Mouse (Mus musculus) olfactory bulb, adult 2 months (tissue): ENCODE measurements at regions not wholly inside any gene's neighbourhood (a gene's known extent, or its start where the extent isn't known, plus 50 kb on each side); places are given as distances from the start of the nearest gene placed in this dataset.

ENCODE experiments used
- H3K27ac ChIP-seq: fragments of 200-500 bp; 2 replicates; pipeline ENCODE4 v1.5.1; 2012; ENCODE audit warnings: low read depth, low read length; ENCODE audit not compliant: insufficient read depth
- H3K4me1 ChIP-seq: fragments of 200-500 bp; 2 replicates; pipeline ENCODE4 v1.6.1; 2012; ENCODE audit warnings: low read length; ENCODE audit not compliant: control insufficient read depth, insufficient read depth
- H3K4me3 ChIP-seq: fragments of 200-500 bp; 2 replicates; pipeline ENCODE4 v1.5.1; 2012; ENCODE audit warnings: mild to moderate bottlenecking, low read depth, low read length, moderate library complexity; ENCODE audit not compliant: insufficient read depth
- CTCF ChIP-seq: fragments of 200-500 bp; IDR thresholded peaks from 2 replicates; pipeline ENCODE4 v1.5.1; 2012; ENCODE audit warnings: low read depth, mild to moderate bottlenecking, low read length, moderate library complexity; ENCODE audit not compliant: insufficient read depth
- POLR2A ChIP-seq: fragments of 200-500 bp; IDR thresholded peaks from 2 replicates; pipeline ENCODE4 v1.6.1; 2012; ENCODE audit warnings: mild to moderate bottlenecking, low read depth, low read length, moderate library complexity; ENCODE audit not compliant: insufficient read depth
- WGBS: fragments of 180-500 bp; shearing (Covaris S2); methylation state at CpG from one replicate; pipeline ENCODE4 v1.1.7; 2018; 5-methylcytosine and 5-hydroxymethylcytosine counted together

GRCm38 (mm10) chr15:5676704-5677103 lies 432.7 kb upstream of the Ptger4 start:
- 87% methylated on average over 3 of the region's 3 CpGs for WGBS
- Histone ChIP-seq H3K27ac (no peak overlapping the region), H3K4me3 (no peak overlapping the region), H3K4me1 (no peaks in the 10 kb centered on the region)
- TF ChIP-seq POLR2A (no peak), CTCF (no peak)

DNA sequence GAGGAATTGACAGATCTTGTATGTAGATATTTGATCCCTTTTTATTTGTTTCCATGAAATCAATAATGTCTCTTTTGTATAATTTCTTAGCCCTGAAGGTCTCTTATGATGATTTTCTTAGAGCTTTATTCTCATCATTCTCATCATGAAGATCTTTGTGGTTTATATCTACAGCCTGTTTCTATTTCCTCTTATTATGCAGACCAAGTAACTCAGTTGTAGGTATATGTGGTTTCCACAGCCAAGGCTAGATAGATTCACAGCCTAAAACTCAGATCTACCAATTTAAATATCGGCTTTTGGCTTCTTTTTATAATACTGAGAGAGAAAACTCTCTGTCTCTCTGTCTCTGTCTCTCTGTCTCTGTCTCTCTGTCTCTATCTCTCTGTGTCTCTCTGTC lies 449.8 kb upstream of the Ptger4 start:
- no peaks in the 10 kb centered on the region for H3K4me1 ChIP-seq
- TF ChIP-seq CTCF (no peak), POLR2A (no peak)
- no peak overlapping the region for H3K4me3 ChIP-seq
- WGBS = 94% methylated on average over 1 of the region's 1 CpGs
- no peak overlapping the region for H3K27ac ChIP-seq

- 83% methylated on average over 3 of the region's 3 CpGs for WGBS
- Histone ChIP-seq H3K4me1 (no peaks in the 10 kb centered on the region), H3K27ac (no peak overlapping the region), H3K4me3 (no peak overlapping the region)
- no peak for TF ChIP-seq POLR2A
- no peak for TF ChIP-seq CTCF
Observed at GRCm38 (mm10) chr15:5695015-5695414, 451.0 kb upstream of the Ptger4 start.

DNA sequence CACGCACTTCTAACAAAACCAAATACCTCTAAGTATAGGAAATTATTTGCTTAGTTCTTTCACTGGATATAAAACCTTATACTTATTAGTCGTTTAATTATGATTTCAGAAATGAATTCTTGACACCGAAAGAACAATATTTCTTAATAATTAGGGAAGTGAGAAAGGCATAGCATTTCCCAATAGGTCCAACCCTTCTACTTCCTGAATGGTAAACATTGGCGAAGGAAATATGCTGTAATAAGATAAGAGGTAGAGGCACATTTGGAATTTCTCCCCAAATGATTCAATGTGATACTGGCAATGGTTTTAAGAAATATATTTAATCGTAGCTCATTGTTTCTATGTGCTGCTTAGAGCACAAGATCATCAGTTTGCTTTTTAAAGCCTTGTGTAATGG lies 464.5 kb upstream of the Ptger4 start:
- H3K4me3 ChIP-seq = no peak overlapping the region
- WGBS = 86% methylated on average over 5 of the region's 5 CpGs
- H3K4me1 ChIP-seq = no peaks in the 10 kb centered on the region
- H3K27ac ChIP-seq = no peak overlapping the region
- no peak for TF ChIP-seq CTCF

GRCm38 (mm10) chr15:5740658-5741057 lies 496.7 kb upstream of the Ptger4 start:
- H3K4me3 ChIP-seq = no peak overlapping the region
- H3K4me1 ChIP-seq = no peaks in the 10 kb centered on the region
- H3K27ac ChIP-seq = no peak overlapping the region
- 8% methylated on average over 1 of the region's 1 CpGs for WGBS
- no peak for TF ChIP-seq POLR2A
- no peak for TF ChIP-seq CTCF

GRCm38 (mm10) chr15:5743893-5744292 lies 499.9 kb upstream of the Ptger4 start:
- Histone ChIP-seq H3K27ac (no peak overlapping the region), H3K4me3 (no peak overlapping the region), H3K4me1 (no peaks in the 10 kb centered on the region)
- WGBS = 98% methylated on average over 5 of the region's 5 CpGs
- no peak for TF ChIP-seq POLR2A
- no peak for TF ChIP-seq CTCF

DNA sequence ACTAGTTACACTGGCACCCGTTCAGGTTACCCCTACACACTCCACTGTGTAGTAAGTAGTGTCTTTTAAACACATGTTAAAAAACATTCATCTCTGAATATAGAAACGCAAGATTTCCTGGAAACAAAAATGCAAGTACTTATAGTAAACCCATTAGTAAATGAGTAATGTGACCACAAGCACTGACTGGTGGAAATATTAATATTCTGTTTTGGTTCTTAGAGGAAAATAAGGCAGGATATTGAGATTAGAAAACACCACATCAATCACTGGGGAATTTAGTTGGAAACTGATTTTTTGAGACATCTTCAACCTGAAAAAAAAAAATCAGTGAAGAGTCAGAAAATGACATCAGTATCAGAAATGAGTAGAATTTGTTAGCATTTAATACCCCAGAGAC lies 514.7 kb upstream of the Ptger4 start:
- no peak overlapping the region for H3K4me3 ChIP-seq
- no peak for TF ChIP-seq CTCF
- TF ChIP-seq POLR2A = no peak
- WGBS = 86% methylated on average over 2 of the region's 2 CpGs
- H3K27ac ChIP-seq = no peak overlapping the region
- no peaks in the 10 kb centered on the region for H3K4me1 ChIP-seq

DNA sequence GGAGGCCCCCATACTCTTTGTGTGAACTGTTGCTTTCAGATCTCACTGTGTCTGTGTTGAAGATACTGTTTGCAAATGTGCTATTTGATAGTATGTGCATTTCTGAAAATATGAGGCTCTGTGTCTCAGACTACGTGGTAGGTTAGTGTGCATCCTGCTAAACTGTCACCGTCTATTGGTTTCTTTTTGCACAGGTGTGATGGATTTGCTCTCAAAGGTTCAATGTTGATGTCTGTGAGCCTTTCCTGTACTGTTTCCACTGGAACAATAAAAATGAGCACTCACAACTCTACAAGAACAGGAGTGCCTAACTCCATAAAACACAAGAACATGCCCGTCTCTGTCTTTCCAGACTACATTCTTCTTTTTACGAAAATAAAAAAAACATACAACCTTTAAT lies 518.2 kb upstream of the Ptger4 start:
- no peak for TF ChIP-seq POLR2A
- no peak for TF ChIP-seq CTCF
- Histone ChIP-seq H3K27ac (no peak overlapping the region), H3K4me3 (no peak overlapping the region), H3K4me1 (no peaks in the 10 kb centered on the region)
- 91% methylated on average over 4 of the region's 4 CpGs for WGBS

GRCm38 (mm10) chr15:5777074-5777473 lies 522.5 kb upstream of the Dab2 start:
- Histone ChIP-seq H3K4me3 (no peak overlapping the region), H3K4me1 (peaks cover 2% of the 10 kb centered on the region; the same call in 1 of the 2 replicates), H3K27ac (no peak overlapping the region)
- TF ChIP-seq CTCF = no peak
- TF ChIP-seq POLR2A = no peak
- WGBS = 57% methylated on average over 4 of the region's 4 CpGs

DNA sequence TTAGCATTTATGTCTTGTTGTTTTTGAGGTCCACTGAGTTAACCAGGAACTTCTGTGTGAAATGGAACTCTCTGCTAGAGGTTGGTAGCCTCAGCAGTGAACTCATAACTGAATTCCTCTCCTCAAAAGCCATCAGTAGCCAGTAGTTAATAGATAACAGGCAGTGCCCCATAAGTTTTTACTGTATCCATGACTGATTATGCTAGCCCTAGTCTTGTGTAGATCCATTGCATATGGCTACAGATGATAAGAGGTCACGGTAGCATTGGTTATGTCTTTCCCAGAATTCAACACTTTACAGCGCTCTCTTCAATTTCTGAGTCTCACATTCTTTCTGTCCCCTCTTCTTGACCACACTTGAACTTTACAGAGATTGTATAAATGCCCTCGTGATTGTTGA lies 499.7 kb upstream of the Dab2 start:
- Histone ChIP-seq H3K27ac (no peak overlapping the region), H3K4me3 (no peak overlapping the region), H3K4me1 (no peaks in the 10 kb centered on the region)
- 95% methylated on average over 3 of the region's 3 CpGs for WGBS
- TF ChIP-seq POLR2A (no peak), CTCF (no peak)
